Mouse (Mus musculus): ENCODE data around the gene Etfa.
A peak's percentile ranks its signal among the peaks of the same experiment; 100 is the strongest.

Gene Etfa

GRCm38 (mm10) chr9:55421786-55422185 lies 90.3 kb downstream of the Etfa start:
- no peak for DNase-seq

- no peak for DNase-seq
Measured at GRCm38 (mm10) chr9:55411154-55411553, 100.9 kb downstream of the Etfa start.

GRCm38 (mm10) chr9:55410430-55410829 lies 101.6 kb downstream of the Etfa start:
- no peak for DNase-seq

- no peak for DNase-seq
Measured at GRCm38 (mm10) chr9:55409833-55410232, 102.2 kb downstream of the Etfa start.

- DNase-seq: peak; percentile 42
Measured at GRCm38 (mm10) chr9:55408851-55409250, 103.2 kb downstream of the Etfa start.

GRCm38 (mm10) chr9:55406773-55407172 lies 105.3 kb downstream of the Etfa start:
- DNase-seq: no peak

GRCm38 (mm10) chr9:55404976-55405702 lies 106.9 kb downstream of the Etfa start:
- DNase-seq: no peak
